Mouse (Mus musculus): ENCODE data around the gene Klhl2.

Gene Klhl2

GRCm38 (mm10) chr8:64691591-64692401 lies 158.0 kb downstream of the Klhl2 start:
- no peak for DNase-seq (ENCODE audit: low spot score in 2 of 2)

GRCm38 (mm10) chr8:64690845-64691244 lies 159.0 kb downstream of the Klhl2 start:
- DNase-seq (ENCODE audit: low spot score in 2 of 2): no peak

GRCm38 (mm10) chr8:64690306-64690705 lies 159.5 kb downstream of the Klhl2 start:
- DNase-seq (ENCODE audit: low spot score in 2 of 2): no peak

Data from thymus, postnatal 10 days (tissue).